Mouse (Mus musculus) embryo, embryonic 10.5 days (tissue): ENCODE measurements around the gene Furin.

Experiments used
- DNase-seq: peaks from one replicate; pipeline ENCODE4 v3.0.0-alpha.2; 2015; ENCODE audit warnings: low spot score

Furin gene

GRCm38 (mm10) chr7:80405188-80405695 is at the start of gene Furin:
Gene Furin (minus strand): TSS chr7:80405436.
- no peak for DNase-seq

GRCm38 (mm10) chr7:80454786-80455185 is 49.5 kb upstream of the Furin start:
- DNase-seq = no peak

GRCm38 (mm10) chr7:80453997-80454396 is 48.8 kb upstream of the Furin start:
- DNase-seq = no peak

DNA sequence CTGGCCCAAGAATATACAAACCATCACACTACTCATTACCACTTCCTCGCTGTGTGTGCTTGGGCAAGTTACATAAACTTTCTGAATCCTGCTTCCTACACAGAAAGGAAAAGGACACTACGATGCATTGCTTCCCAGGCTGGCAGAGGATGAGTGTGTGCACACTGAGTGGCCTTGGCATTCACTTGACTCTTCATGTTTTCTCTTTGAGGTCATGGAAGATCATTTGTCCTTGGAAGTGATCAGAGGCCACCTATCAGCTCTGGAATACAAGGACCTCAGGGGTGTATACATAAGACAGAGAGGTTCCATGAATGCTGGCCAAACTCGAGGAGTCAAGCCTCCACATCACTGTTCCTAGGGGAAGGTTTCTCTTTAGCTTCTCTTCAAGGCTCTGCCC is 47.9 kb upstream of the Furin start:
- DNase-seq = no peak

- DNase-seq = no peak
These were observed 47.0 kb upstream of the Furin start for GRCm38 (mm10) chr7:80452241-80452640.

- no peak for DNase-seq
These were observed 46.5 kb upstream of the Furin start for GRCm38 (mm10) chr7:80451550-80452232.

DNA sequence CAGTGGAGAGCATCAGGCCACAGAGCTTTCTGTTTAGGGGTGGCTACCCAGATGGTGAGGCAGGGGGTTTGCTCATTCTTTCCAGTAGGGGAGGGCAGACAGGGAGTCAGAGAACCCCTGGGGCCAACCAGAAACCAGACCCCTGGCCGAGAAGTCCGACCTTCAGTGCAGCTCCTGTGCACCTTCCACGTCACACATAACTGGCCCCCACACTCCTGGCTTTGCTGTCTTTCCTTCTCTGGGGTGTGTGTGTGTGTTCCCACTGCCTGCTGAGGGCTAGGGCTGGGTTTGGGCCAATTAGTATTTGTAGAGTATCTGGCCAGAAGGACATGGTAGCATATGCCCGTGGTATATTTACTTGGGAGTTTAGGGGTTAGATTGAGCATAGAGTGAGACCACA is 45.1 kb upstream of the Furin start:
- no peak for DNase-seq

- no peak for DNase-seq
These were observed 44.4 kb upstream of the Furin start for GRCm38 (mm10) chr7:80449620-80450091.

DNA sequence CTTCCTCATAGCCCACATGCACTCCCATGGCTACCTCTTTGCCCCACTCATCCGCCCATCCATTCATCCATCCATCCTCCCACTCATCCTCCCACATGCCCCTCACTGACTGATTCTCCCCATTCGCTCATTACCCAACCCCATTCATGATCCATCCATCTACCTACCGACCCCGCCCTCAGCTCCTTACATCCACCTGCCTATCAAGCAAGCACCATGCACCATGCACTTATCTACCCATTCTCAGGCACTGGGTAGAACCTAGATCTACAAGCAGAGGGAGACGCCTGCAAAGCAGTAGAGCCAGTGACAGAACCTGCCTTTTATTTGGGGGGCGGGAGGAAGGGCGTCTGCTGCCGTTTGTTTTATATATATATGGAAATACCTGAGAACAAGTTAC is 42.1 kb upstream of the Furin start:
- no peak for DNase-seq

DNA sequence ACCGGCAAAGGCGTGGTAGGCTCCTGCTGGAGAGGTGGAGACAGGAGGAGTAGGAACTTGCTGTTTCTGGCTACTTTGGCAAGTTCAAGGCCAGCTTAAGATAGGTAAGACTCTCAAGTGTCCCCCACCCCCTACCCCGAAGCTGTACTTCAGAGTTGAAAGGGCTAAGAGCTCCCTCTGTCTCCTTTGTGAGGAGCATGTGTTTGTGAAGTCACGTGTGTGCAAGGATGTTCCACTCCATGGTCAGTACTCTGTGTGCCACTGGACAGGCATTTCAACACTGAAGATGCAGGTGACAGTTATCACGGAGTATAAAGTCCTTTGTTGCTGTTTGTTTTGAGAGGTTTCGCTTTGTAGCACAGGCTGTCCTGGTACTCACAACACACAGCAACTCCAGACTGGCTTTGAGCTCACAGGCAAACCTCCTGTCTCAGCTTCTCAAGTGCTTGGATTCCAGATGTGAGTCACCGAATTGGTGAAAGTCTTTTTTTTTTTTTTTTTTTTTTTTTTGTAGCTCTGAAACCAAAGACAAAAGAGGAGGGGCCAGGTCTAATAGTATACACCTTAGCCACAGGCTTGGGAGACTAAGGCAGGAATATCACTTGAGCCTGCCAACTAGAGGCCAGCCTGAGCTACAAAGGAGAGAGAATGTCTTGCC is 41.1 kb upstream of the Furin start:
- DNase-seq = no peak

DNA sequence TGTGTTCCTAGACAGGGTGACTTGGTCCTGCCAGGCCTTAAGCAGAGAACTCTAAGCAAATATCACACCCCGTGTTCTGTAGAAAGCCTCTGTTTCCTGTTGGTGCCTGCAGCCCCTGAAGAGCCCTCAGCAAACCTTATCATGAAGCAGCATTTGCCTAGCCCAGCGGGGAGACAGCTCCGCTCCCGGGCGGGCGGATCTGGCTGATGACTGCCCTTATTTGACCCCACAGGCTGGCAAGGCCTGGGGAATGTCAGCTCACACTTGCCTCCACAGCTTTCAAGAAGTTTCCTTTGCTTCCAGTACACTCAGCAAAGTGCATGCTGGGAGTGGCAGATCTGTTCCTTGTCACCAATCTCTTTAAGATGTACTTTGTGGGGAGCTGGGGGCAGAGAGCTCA is 40.3 kb upstream of the Furin start:
- DNase-seq = peak; percentile 68

GRCm38 (mm10) chr7:80444401-80445249 is 39.4 kb upstream of the Furin start:
- DNase-seq = no peak

GRCm38 (mm10) chr7:80443124-80443523 is 37.9 kb upstream of the Furin start:
- no peak for DNase-seq

DNA sequence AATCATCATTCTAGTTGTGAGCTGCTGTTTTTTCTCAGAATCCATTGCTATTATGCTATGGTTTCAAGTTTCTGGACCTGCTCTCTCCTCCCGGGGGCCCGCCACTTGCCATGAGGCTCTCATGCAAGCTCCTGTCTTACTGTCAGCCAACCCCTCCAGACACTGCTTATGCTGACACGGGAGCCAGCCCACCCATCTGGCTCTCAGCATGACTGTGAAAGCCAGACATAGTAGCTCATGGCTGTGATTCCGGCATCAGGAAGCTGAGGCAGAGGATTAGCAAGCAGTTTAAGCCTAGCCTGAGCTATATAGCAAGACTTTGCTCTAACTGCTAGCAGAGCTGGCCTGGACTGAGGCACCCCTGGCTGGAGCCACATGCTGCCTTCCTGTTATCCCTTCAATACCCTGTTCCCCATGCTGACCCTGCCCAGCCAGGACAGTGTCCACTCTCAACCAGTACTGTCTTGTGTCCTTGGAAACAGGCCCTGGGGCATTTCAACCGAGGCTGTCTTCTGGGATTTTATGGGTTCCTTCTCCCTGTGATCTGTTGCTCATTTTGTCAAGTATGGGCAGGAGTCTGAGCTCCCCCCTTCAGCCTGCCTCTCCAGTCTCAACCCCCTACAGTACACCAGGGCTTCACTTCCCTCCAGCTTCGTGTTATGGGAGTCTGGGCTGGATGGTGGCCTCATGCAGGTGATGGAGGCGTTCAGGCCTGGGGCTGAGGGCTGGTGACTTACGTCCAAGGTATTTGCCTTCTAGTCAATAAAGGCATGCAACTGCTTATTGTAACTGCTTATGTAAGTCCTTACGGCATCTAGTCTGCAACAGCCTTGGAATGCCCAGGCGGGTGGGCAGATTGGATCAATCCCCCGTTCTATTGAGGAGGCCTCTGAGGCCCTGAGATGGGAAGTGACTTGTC is 37.0 kb upstream of the Furin start:
- no peak for DNase-seq

GRCm38 (mm10) chr7:80440685-80441084 is 35.4 kb upstream of the Furin start:
- no peak for DNase-seq

DNA sequence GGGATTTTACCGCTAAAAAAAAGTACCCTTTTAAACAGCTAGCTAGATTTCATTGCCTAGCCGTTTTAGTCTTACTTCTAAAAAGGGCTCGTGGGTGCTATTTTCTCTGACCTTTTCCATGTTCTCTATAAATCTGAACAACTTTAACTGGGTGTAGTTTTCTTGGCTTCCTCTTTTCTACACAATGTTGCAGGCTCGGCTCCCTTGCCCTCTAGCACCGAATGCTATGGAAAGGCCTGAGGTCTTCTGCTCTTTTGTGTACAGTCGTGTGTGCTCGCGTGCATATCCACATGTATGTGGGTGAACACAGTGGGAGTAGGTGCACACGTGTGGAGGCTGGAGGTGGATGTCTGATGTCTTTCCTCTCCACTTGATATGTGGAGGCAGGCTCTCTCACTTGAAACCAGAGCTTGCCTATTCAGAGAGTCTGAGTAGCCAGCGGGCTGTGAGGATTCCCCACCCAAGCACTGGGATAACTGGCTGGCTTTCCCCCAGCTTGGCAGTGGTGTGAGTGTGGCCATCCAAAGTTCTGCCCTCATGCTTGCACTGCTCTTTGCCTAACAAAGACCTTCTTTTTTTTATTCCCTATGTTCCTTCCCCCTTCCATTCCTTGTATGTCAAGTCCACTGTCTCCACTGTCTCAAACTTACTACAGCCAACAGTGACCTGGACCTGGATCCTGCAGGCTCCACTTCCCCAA is 34.7 kb upstream of the Furin start:
- no peak for DNase-seq

GRCm38 (mm10) chr7:80439032-80439760 is 34.0 kb upstream of the Furin start:
- no peak for DNase-seq

- no peak for DNase-seq
These were observed 31.3 kb upstream of the Furin start for GRCm38 (mm10) chr7:80436571-80436970.

GRCm38 (mm10) chr7:80435594-80435993 is 30.4 kb upstream of the Furin start:
- no peak for DNase-seq

- no peak for DNase-seq
These were observed 24.4 kb upstream of the Furin start for GRCm38 (mm10) chr7:80429661-80430060.
